11 mouse cellular contexts compared by ENCODE assay signal in the genomic region with DNA sequence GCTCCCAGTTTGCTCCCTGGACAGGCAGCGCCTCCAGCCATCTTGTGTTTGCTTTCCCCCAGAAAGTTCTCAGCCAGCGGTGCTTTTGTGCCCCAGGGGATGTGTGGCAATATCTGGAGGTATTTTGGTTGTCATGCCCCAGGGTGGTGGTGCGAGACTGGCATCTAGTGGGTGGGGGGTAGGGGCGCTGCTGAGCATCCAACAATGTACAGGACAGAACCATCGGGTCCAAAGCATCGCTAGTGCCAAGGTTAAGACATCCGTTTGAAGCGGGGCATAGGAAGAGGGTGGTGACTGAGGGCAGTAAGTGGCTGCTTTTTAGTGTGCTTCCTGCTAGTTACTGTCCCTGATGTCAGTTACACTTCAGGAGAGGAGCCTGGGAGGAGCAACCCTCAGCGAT. TPM values are rescaled to one million over a fixed set of nuclear protein-coding genes. Genes with fewer than 3 reads are reported as not detected.
DNase-seq lines count a peak whose midpoint lies in the region; TF ChIP-seq lines count a peak whose summit lies in the region.
"Had no signal": no experiment of that assay in that cellular context is flagged by ENCODE, and none has a peak within 500 bp of the region (broad histone marks: within the 10 kb centered on the region; RNA-seq: fewer than 3 reads in every experiment).

No protein-coding gene starts in this region.

- TF ChIP-seq POLR2A in kidney, adult 2 months (IDR thresholded peaks at IDR 0.05; ENCODE audit: low read depth, low read length) = no peak
- TF ChIP-seq POLR2A in thymus, adult 2 months (IDR thresholded peaks at IDR 0.05; ENCODE audit: control insufficient read depth, extremely low read depth, insufficient read depth, low read length, poor library complexity) = no peak

- H3K4me1 ChIP-seq in kidney, adult 2 months (ENCODE audit: control insufficient read depth, insufficient read depth, low read length) = peaks cover 5% of the 10 kb centered on the region; the same call in 1 of the 2 replicates
- H3K4me1 ChIP-seq in thymus, adult 2 months (replicated peaks; ENCODE audit: control insufficient read depth, insufficient read depth, low read length) = peaks cover 16% of the 10 kb centered on the region

- no peaks in the 10 kb centered on the region for H3K27me3 ChIP-seq in kidney, adult 2 months (replicated peaks; ENCODE audit: control insufficient read depth, insufficient read depth, low read length)
- H3K27me3 ChIP-seq in thymus, adult 2 months (ENCODE audit: control insufficient read depth, insufficient read depth, low read length) = no peaks in the 10 kb centered on the region

- TF ChIP-seq CTCF in kidney, adult 2 months (conservative IDR thresholded peaks at IDR 0.05; ENCODE audit: insufficient read depth, insufficient read length, low read depth, low read length) = 0 out of 2 replicates have a peak, but pooled peaks have one; percentile 21
- TF ChIP-seq CTCF in thymus, adult 2 months (IDR thresholded peaks at IDR 0.05; ENCODE audit: borderline replicate concordance, control insufficient read depth, extremely low read depth, insufficient read depth, low read length, poor library complexity) = no peak

- no peak overlapping the region for H3K27ac ChIP-seq in kidney, adult 2 months (ENCODE audit: insufficient read depth, low read depth, low read length)
- no peak overlapping the region for H3K27ac ChIP-seq in thymus, adult 2 months (ENCODE audit: control insufficient read depth, insufficient read depth, low read length)
- H3K27ac ChIP-seq: macrophage had no signal

- no peak overlapping the region for H3K4me3 ChIP-seq in kidney, adult 2 months (ENCODE audit: insufficient read depth, low read depth, low read length)
- no peak overlapping the region for H3K4me3 ChIP-seq in thymus, adult 2 months (ENCODE audit: control insufficient read depth, insufficient read depth, low read length)

- WGBS in kidney, adult 2 months = 66% methylated on average over 9 of the region's 9 CpGs
- WGBS in thymus, adult 2 months = 43% methylated on average over 9 of the region's 9 CpGs

- DNase-seq in adrenal gland, adult (ENCODE audit: inconsistent age in 2 of 2, low spot score in 1 of 2) = peak; percentile 37 to 67
- DNase-seq in adrenal gland, adult 8-10 months = no peak
- no peak for DNase-seq in kidney, adult 2 months
- DNase-seq in kidney, adult 9 months = no peak
- DNase-seq in thymus, adult 2 months = peak; percentile 22
- DNase-seq in thymus, postnatal 0 days (ENCODE audit: low spot score) = no peak
- no peak for DNase-seq in urinary bladder, postnatal 25 days (ENCODE audit: low spot score)
- DNase-seq in layer of hippocampus, postnatal 36 days = no peak
- DNase-seq: adrenal gland, postnatal 25 days had no signal

- no peaks in the 10 kb centered on the region for H3K36me3 ChIP-seq in kidney, adult 2 months (ENCODE audit: control insufficient read depth, insufficient read depth, low read length)
- 0 out of 2 replicates have a peak, but pooled peaks cover 5% of the 10 kb centered on the region for H3K36me3 ChIP-seq in thymus, adult 2 months (ENCODE audit: control insufficient read depth, insufficient read depth, low read length)

RNA-seq across cellular contexts. Expression of a gene that starts 17.8 kb away (rescaled TPM):
- total RNA-seq in adrenal gland, adult 8-10 months (2022) = 10 to 100 TPM; 33.5 to 38.1 (median 34.5) TPM
- polyA plus RNA-seq in kidney, adult 2 months (2012; rRNA removed) = 38.9 and 41.7 TPM in 2 replicates
- 29.1 and 31.9 TPM in 2 replicates for polyA plus RNA-seq in thymus, adult 2 months (2012; rRNA removed)
- polyA plus RNA-seq in thymus, postnatal 0 days (2015; fragmentation: Nextera tagmentation; extraction: Ambion mirVana) = 40.5 and 45.0 TPM in 2 replicates
- total RNA-seq in layer of hippocampus, postnatal 36 days (2021) = 10 to 100 TPM; 60.8 to 67.3 TPM

RNA-seq across cellular contexts. Expression of a gene that starts 43.5 kb away (rescaled TPM):
- not detected for total RNA-seq in adrenal gland, adult 8-10 months (2022)
- polyA plus RNA-seq in kidney, adult 2 months (2012; rRNA removed) = not detected in 2 replicates
- polyA plus RNA-seq in thymus, adult 2 months (2012; rRNA removed) = not detected in 2 replicates
- polyA plus RNA-seq in thymus, postnatal 0 days (2015; fragmentation: Nextera tagmentation; extraction: Ambion mirVana) = 2.1 and 2.5 TPM in 2 replicates
- total RNA-seq in layer of hippocampus, postnatal 36 days (2021) = not detected
- total RNA-seq: adrenal gland, postnatal 25 days; layer of hippocampus, adult 18-20 months had no signal
- polyA plus RNA-seq: macrophage had no signal

Comparison
In these comparisons a context has a peak if more than half of its experiments do, and no peak if none do; other contexts are left out.
1. DNase-seq: peak in adrenal gland, adult (2 of 2) and thymus, adult 2 months (single experiment); none in adrenal gland, adult 8-10 months (single experiment), kidney, adult 2 months (single experiment), kidney, adult 9 months (single experiment), thymus, postnatal 0 days (single experiment), urinary bladder, postnatal 25 days (single experiment) and layer of hippocampus, postnatal 36 days (0 of 2).